8 mouse cellular contexts compared by ENCODE assay signal in the genomic region with DNA sequence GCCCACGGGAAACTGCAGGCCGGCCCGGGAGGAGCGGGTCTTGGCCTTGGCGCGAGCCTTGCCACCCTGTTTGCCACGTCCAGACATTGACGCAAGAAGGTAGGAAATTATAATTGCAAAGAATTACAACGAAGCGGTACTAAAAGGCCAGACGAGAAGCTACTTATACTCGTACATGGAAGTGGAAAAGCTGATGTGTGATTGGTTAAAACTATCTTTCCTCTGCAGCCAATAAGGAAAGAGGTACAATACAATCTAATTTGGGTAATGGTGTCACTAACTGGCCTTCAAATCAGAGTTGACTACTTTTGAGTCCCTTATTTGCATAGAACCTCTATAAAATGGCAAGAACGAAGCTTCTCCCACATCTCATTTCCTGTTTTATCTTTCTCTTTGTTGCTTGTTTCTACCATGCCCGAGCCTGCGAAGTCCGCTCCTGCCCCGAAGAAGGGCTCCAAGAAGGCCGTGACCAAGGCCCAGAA. TPM values are rescaled to one million over a fixed set of nuclear protein-coding genes. Genes with fewer than 3 reads are reported as not detected.
DNase-seq lines count a peak whose midpoint lies in the region; ATAC-seq lines count a peak whose summit lies in the region.

Hist1h2ae (minus strand) TSS at position 199 of the 482 bp plus-strand sequence.
Hist1h2bg (plus strand) TSS at position 375 of the 482 bp plus-strand sequence.

- no peaks in the 10 kb centered on the region for H3K27me3 ChIP-seq in embryonic facial prominence, embryonic 10.5 days (replicated peaks; ENCODE audit: low read depth, poor library complexity, severe bottlenecking)
- no peaks in the 10 kb centered on the region for H3K27me3 ChIP-seq in limb, embryonic 10.5 days (ENCODE audit: low read depth, poor library complexity, severe bottlenecking)
- no peaks in the 10 kb centered on the region for H3K27me3 ChIP-seq in midbrain, embryonic 11.5 days (ENCODE audit: control insufficient read depth, insufficient read depth, low read length)

- H3K4me2 ChIP-seq in midbrain, embryonic 11.5 days, result peak within 1 kb of the TSS; percentile 63

- peak within 1 kb of the TSS; percentile 98 for H3K27ac ChIP-seq in embryonic facial prominence, embryonic 10.5 days (replicated peaks)
- H3K27ac ChIP-seq in limb, embryonic 10.5 days, result peak within 1 kb of the TSS; percentile 90
- peak within 1 kb of the TSS; percentile 93 for H3K27ac ChIP-seq in midbrain, embryonic 11.5 days (ENCODE audit: low read depth, low read length)

- no peaks in the 10 kb centered on the region for H3K36me3 ChIP-seq in embryonic facial prominence, embryonic 10.5 days (replicated peaks)
- H3K36me3 ChIP-seq in limb, embryonic 10.5 days, result no peaks in the 10 kb centered on the region
- no peaks in the 10 kb centered on the region for H3K36me3 ChIP-seq in midbrain, embryonic 11.5 days (ENCODE audit: control insufficient read depth, insufficient read depth, low read length)

- peaks cover 13% of the 10 kb centered on the region for H3K4me1 ChIP-seq in embryonic facial prominence, embryonic 10.5 days
- H3K4me1 ChIP-seq in limb, embryonic 10.5 days, result peaks cover 14% of the 10 kb centered on the region
- peaks cover 6% of the 10 kb centered on the region; the same call in 1 of the 2 replicates for H3K4me1 ChIP-seq in midbrain, embryonic 11.5 days (ENCODE audit: control insufficient read depth, insufficient read depth, low read length)

- no peaks in the 10 kb centered on the region for H3K9me3 ChIP-seq in embryonic facial prominence, embryonic 10.5 days
- H3K9me3 ChIP-seq in limb, embryonic 10.5 days (replicated peaks), result no peaks in the 10 kb centered on the region
- H3K9me3 ChIP-seq in midbrain, embryonic 11.5 days (ENCODE audit: control insufficient read depth, low read length), result no peaks in the 10 kb centered on the region

- peak within 1 kb of the TSS; percentile 61 for H3K4me3 ChIP-seq in embryonic facial prominence, embryonic 10.5 days
- peak within 1 kb of the TSS; percentile 54 for H3K4me3 ChIP-seq in limb, embryonic 10.5 days
- H3K4me3 ChIP-seq in midbrain, embryonic 11.5 days (ENCODE audit: low read depth, low read length), result peak within 1 kb of the TSS; percentile 43

- H3K9ac ChIP-seq in midbrain, embryonic 11.5 days (ENCODE audit: low read length), result peak within 1 kb of the TSS; percentile 75

- DNase-seq in A20 (ENCODE audit: low read depth, low spot score), result peak; percentile 94
- peak; percentile 69 for DNase-seq in adrenal gland, adult 8-10 months
- DNase-seq in embryonic facial prominence, embryonic 10.5 days (ENCODE audit: low spot score), result peak; percentile 79
- DNase-seq in heart, adult 11 months, result peak; percentile 98
- peak; percentile 38 for DNase-seq in kidney, adult 11 months
- peak; percentile 75 for DNase-seq in limb, embryonic 10.5 days (ENCODE audit: low spot score)
- DNase-seq in midbrain, embryonic 11.5 days (ENCODE audit: low spot score, missing footprints), result peak; percentile 96
- DNase-seq in spleen, postnatal 10 days (ENCODE audit: low spot score in 2 of 2), result peak; percentile 79 to 91

- under 1% methylated on average over 18 of the region's 18 CpGs for WGBS in embryonic facial prominence, embryonic 10.5 days
- WGBS in limb, embryonic 10.5 days, result 0% methylated on average over 18 of the region's 18 CpGs
- 0% methylated on average over 18 of the region's 18 CpGs for WGBS in midbrain, embryonic 11.5 days

- peak; percentile 90 for ATAC-seq in midbrain, embryonic 11.5 days (ENCODE audit: low FRiP score)

RNA-seq across cellular contexts. Expression of gene Hist1h2ae, which starts in this region (rescaled TPM):
- 1 to 10 TPM; 4.5 to 9.9 (median 6.6) TPM for total RNA-seq in adrenal gland, adult 8-10 months (2022)
- polyA plus RNA-seq in embryonic facial prominence, embryonic 10.5 days (2016; fragmentation: Nextera tagmentation; extraction: Ambion mirVana), result 96.8 and 97.7 TPM in 2 replicates
- 109 and 113 TPM in 2 replicates for polyA plus RNA-seq in limb, embryonic 10.5 days (2016; fragmentation: Nextera tagmentation; extraction: Ambion mirVana)
- polyA plus RNA-seq in midbrain, embryonic 11.5 days (2014; fragmentation: Nextera tagmentation; extraction: Ambion mirVana), result 69.8 and 76.3 TPM in 2 replicates

RNA-seq across cellular contexts. Expression of gene Hist1h2bg, which starts in this region (rescaled TPM):
- total RNA-seq in adrenal gland, adult 8-10 months (2022), result 10 to 100 TPM; 55.2 to 81.2 (median 75.0) TPM
- 7.0 and 9.8 TPM in 2 replicates for polyA plus RNA-seq in embryonic facial prominence, embryonic 10.5 days (2016; fragmentation: Nextera tagmentation; extraction: Ambion mirVana)
- polyA plus RNA-seq in limb, embryonic 10.5 days (2016; fragmentation: Nextera tagmentation; extraction: Ambion mirVana), result 7.3 and 8.1 TPM in 2 replicates
- 3.9 and 6.2 TPM in 2 replicates for polyA plus RNA-seq in midbrain, embryonic 11.5 days (2014; fragmentation: Nextera tagmentation; extraction: Ambion mirVana)

Comparison
In these comparisons a context has a peak if more than half of its experiments do, and no peak if none do; other contexts are left out.
1. Peak in every context shown above with its lines: DNase-seq, ATAC-seq, H3K4me3 ChIP-seq and H3K27ac ChIP-seq.
2. DNase-seq: peak in every context shown above with its lines; median percentile 98 in heart, adult 11 months; 96 in midbrain, embryonic 11.5 days; 94 in A20; 85 in spleen, postnatal 10 days; 79 in embryonic facial prominence, embryonic 10.5 days; 75 in limb, embryonic 10.5 days; 69 in adrenal gland, adult 8-10 months; 38 in kidney, adult 11 months.